Mouse (Mus musculus): ENCODE measurements around the gene H2al1f.

DNA sequence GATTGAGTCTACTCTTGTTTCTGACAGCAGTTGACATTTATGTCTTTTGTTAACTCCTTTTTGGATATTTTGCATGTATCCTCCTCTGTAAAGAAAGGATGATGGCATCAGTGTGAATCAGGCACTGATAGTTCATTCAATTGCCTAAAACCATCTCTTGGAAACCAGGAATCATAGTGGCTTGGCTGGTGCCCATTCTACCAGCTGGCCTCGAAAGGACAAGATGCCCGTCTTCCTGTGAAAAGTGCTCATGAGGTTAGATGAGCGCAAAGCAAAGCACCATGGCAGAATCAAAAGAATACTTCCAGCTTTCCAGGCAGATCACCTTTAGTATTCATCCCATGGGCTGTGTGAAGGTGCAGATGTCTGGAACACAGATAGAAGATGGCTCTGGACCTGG is 31.8 kb downstream of the H2al1f start:
- no peak for TF ChIP-seq CTCF (IDR thresholded peaks at IDR 0.05; ENCODE audit: insufficient read depth, low read length)
- TF ChIP-seq POLR2A (IDR thresholded peaks at IDR 0.05; ENCODE audit: borderline replicate concordance, extremely low read depth, low read depth, low read length), result no peak

All from lung, adult 2 months (tissue).